Mouse (Mus musculus): ENCODE measurements around the gene Fhad1. TPM values are rescaled to one million over a fixed set of nuclear protein-coding genes. Genes with fewer than 3 reads are reported as not detected.

Gene Fhad1
- polyA plus RNA-seq, 1 experiment from 2014 or later, result 0.50 TPM

- 85% methylated on average over 10 of the region's 10 CpGs for whole genome bisulfite sequencing
- TF ChIP-seq CTCF (IDR thresholded peaks at IDR 0.05; ENCODE audit: low read depth), result no peak
- no peak overlapping the region for H3K4me3 ChIP-seq (replicated peaks; ENCODE audit: low read depth, low read length)
- ATAC-seq (replicated peaks; ENCODE audit: low FRiP score, low read depth) (no peak), DNase-seq (ENCODE audit: low spot score) (no peak)
- H3K4me1 ChIP-seq (replicated peaks; ENCODE audit: insufficient read depth, low read length), result 0 out of 2 replicates have a peak, but pooled peaks cover 8% of the 10 kb centered on the region
- H3K27ac ChIP-seq, result no peak overlapping the region
- H3K36me3 ChIP-seq (ENCODE audit: insufficient read depth, low read length), result no peaks in the 10 kb centered on the region
- H3K27me3 ChIP-seq (ENCODE audit: insufficient read depth, low read length), result no peaks in the 10 kb centered on the region
- H3K9me3 ChIP-seq (replicated peaks; ENCODE audit: low read length), result no peaks in the 10 kb centered on the region
- H3K9ac ChIP-seq (ENCODE audit: low read depth, low read length), result no peak overlapping the region
- no peak overlapping the region for H3K4me2 ChIP-seq (ENCODE audit: low read length)
Observed at GRCm38 (mm10) chr4:141868051-141868450, 146.8 kb downstream of the Fhad1 start.

GRCm38 (mm10) chr4:141867498-141867897, 147.4 kb downstream of the Fhad1 start:
- Histone ChIP-seq H3K4me2 (ENCODE audit: low read length) (no peak overlapping the region), H3K4me3 (replicated peaks; ENCODE audit: low read depth, low read length) (no peak overlapping the region), H3K36me3 (ENCODE audit: insufficient read depth, low read length) (no peaks in the 10 kb centered on the region), H3K9ac (ENCODE audit: low read depth, low read length) (no peak overlapping the region), H3K27ac (no peak overlapping the region), H3K9me3 (replicated peaks; ENCODE audit: low read length) (no peaks in the 10 kb centered on the region), H3K27me3 (ENCODE audit: insufficient read depth, low read length) (no peaks in the 10 kb centered on the region), H3K4me1 (replicated peaks; ENCODE audit: insufficient read depth, low read length) (0 out of 2 replicates have a peak, but pooled peaks cover 3% of the 10 kb centered on the region)
- no peak for DNase-seq (ENCODE audit: low spot score)
- no peak for TF ChIP-seq CTCF (IDR thresholded peaks at IDR 0.05; ENCODE audit: low read depth)
- 39% methylated on average over 4 of the region's 4 CpGs for WGBS
- no peak for ATAC-seq (replicated peaks; ENCODE audit: low FRiP score, low read depth)

- peak overlapping the region; percentile 11; the same call in 1 of the 2 replicates for H3K27ac ChIP-seq
- no peak for TF ChIP-seq CTCF (IDR thresholded peaks at IDR 0.05; ENCODE audit: low read depth)
- H3K4me3 ChIP-seq (replicated peaks; ENCODE audit: low read depth, low read length), result no peak overlapping the region
- no peaks in the 10 kb centered on the region for H3K36me3 ChIP-seq (ENCODE audit: insufficient read depth, low read length)
- no peaks in the 10 kb centered on the region for H3K9me3 ChIP-seq (replicated peaks; ENCODE audit: low read length)
- H3K9ac ChIP-seq (ENCODE audit: low read depth, low read length), result no peak overlapping the region
- peak; percentile 61 for DNase-seq (ENCODE audit: low spot score)
- H3K4me2 ChIP-seq (ENCODE audit: low read length), result no peak overlapping the region
- 0 out of 2 replicates have a peak, but pooled peaks have one; percentile 38 for ATAC-seq (replicated peaks; ENCODE audit: low FRiP score, low read depth)
- H3K4me1 ChIP-seq (replicated peaks; ENCODE audit: insufficient read depth, low read length), result 0 out of 2 replicates have a peak, but pooled peaks cover 3% of the 10 kb centered on the region
- WGBS, result 32% methylated on average over 10 of the region's 10 CpGs
- no peaks in the 10 kb centered on the region for H3K27me3 ChIP-seq (ENCODE audit: insufficient read depth, low read length)
Observed at GRCm38 (mm10) chr4:141866933-141867490, 147.9 kb downstream of the Fhad1 start.

GRCm38 (mm10) chr4:141865600-141865999, 149.3 kb downstream of the Fhad1 start:
- H3K4me1 ChIP-seq (replicated peaks; ENCODE audit: insufficient read depth, low read length), result 0 out of 2 replicates have a peak, but pooled peaks cover 3% of the 10 kb centered on the region
- no peak overlapping the region for H3K4me3 ChIP-seq (replicated peaks; ENCODE audit: low read depth, low read length)
- H3K4me2 ChIP-seq (ENCODE audit: low read length), result no peak overlapping the region
- 96% methylated on average over 5 of the region's 5 CpGs for WGBS
- H3K27ac ChIP-seq, result no peak overlapping the region
- TF ChIP-seq CTCF (IDR thresholded peaks at IDR 0.05; ENCODE audit: low read depth), result no peak
- no peaks in the 10 kb centered on the region for H3K9me3 ChIP-seq (replicated peaks; ENCODE audit: low read length)
- H3K9ac ChIP-seq (ENCODE audit: low read depth, low read length), result no peak overlapping the region
- H3K36me3 ChIP-seq (ENCODE audit: insufficient read depth, low read length), result no peaks in the 10 kb centered on the region
- DNase-seq (ENCODE audit: low spot score), result no peak
- no peaks in the 10 kb centered on the region for H3K27me3 ChIP-seq (ENCODE audit: insufficient read depth, low read length)
- no peak for ATAC-seq (replicated peaks; ENCODE audit: low FRiP score, low read depth)

- Histone ChIP-seq H3K9me3 (replicated peaks; ENCODE audit: low read length) (no peaks in the 10 kb centered on the region), H3K4me2 (ENCODE audit: low read length) (no peak overlapping the region), H3K27me3 (ENCODE audit: insufficient read depth, low read length) (no peaks in the 10 kb centered on the region), H3K9ac (ENCODE audit: low read depth, low read length) (no peak overlapping the region), H3K27ac (no peak overlapping the region), H3K4me1 (replicated peaks; ENCODE audit: insufficient read depth, low read length) (0 out of 2 replicates have a peak, but pooled peaks cover 3% of the 10 kb centered on the region), H3K36me3 (ENCODE audit: insufficient read depth, low read length) (peaks cover 3% of the 10 kb centered on the region; the same call in 1 of the 2 replicates), H3K4me3 (replicated peaks; ENCODE audit: low read depth, low read length) (no peak overlapping the region)
- WGBS, result 85% methylated on average over 5 of the region's 5 CpGs
- no peak for TF ChIP-seq CTCF (IDR thresholded peaks at IDR 0.05; ENCODE audit: low read depth)
- DNase-seq (ENCODE audit: low spot score) (no peak), ATAC-seq (replicated peaks; ENCODE audit: low FRiP score, low read depth) (no peak)
Observed at GRCm38 (mm10) chr4:141865006-141865405, 149.9 kb downstream of the Fhad1 start.

GRCm38 (mm10) chr4:141864506-141864905, 150.4 kb downstream of the Fhad1 start:
- H3K9ac ChIP-seq (ENCODE audit: low read depth, low read length), result no peak overlapping the region
- no peaks in the 10 kb centered on the region for H3K27me3 ChIP-seq (ENCODE audit: insufficient read depth, low read length)
- DNase-seq (ENCODE audit: low spot score) (no peak), ATAC-seq (replicated peaks; ENCODE audit: low FRiP score, low read depth) (no peak)
- no peak for TF ChIP-seq CTCF (IDR thresholded peaks at IDR 0.05; ENCODE audit: low read depth)
- H3K4me3 ChIP-seq (replicated peaks; ENCODE audit: low read depth, low read length), result no peak overlapping the region
- no peak overlapping the region for H3K27ac ChIP-seq
- H3K9me3 ChIP-seq (replicated peaks; ENCODE audit: low read length), result no peaks in the 10 kb centered on the region
- no peak overlapping the region for H3K4me2 ChIP-seq (ENCODE audit: low read length)
- peaks cover 4% of the 10 kb centered on the region; the same call in 1 of the 2 replicates for H3K36me3 ChIP-seq (ENCODE audit: insufficient read depth, low read length)
- WGBS, result 89% methylated on average over 8 of the region's 8 CpGs
- 0 out of 2 replicates have a peak, but pooled peaks cover 3% of the 10 kb centered on the region for H3K4me1 ChIP-seq (replicated peaks; ENCODE audit: insufficient read depth, low read length)
